Mouse (Mus musculus): ENCODE measurements around the gene Mvb12b.

Gene Mvb12b

GRCm38 (mm10) chr2:33774884-33775283 is 112.9 kb downstream of the Mvb12b start:
- no peak for DNase-seq

GRCm38 (mm10) chr2:33774106-33774505 is 113.6 kb downstream of the Mvb12b start:
- DNase-seq = no peak

GRCm38 (mm10) chr2:33772439-33772838 is 115.3 kb downstream of the Mvb12b start:
- no peak for DNase-seq

- no peak for DNase-seq
Observed at GRCm38 (mm10) chr2:33771388-33771787, 116.4 kb downstream of the Mvb12b start.

GRCm38 (mm10) chr2:33770526-33771130 is 117.1 kb downstream of the Mvb12b start:
- DNase-seq = no peak

GRCm38 (mm10) chr2:33764476-33764875 is 123.3 kb downstream of the Mvb12b start:
- no peak for DNase-seq

GRCm38 (mm10) chr2:33762210-33762609 is 125.5 kb downstream of the Mvb12b start:
- no peak for DNase-seq

GRCm38 (mm10) chr2:33760571-33760991 is 127.2 kb downstream of the Mvb12b start:
- DNase-seq = no peak

- DNase-seq = no peak
Observed at GRCm38 (mm10) chr2:33759447-33759846, 128.3 kb downstream of the Mvb12b start.

- DNase-seq = peak; percentile 97
Observed at GRCm38 (mm10) chr2:33755633-33756020, 132.1 kb downstream of the Mvb12b start.

GRCm38 (mm10) chr2:33754980-33755632 is 132.6 kb downstream of the Mvb12b start:
- DNase-seq = peak; percentile 97

GRCm38 (mm10) chr2:33754317-33754633 is 133.5 kb downstream of the Mvb12b start:
- DNase-seq = no peak

GRCm38 (mm10) chr2:33753630-33754316 is 134.0 kb downstream of the Mvb12b start:
- DNase-seq = peak; percentile 99

GRCm38 (mm10) chr2:33750611-33751010 is 137.1 kb downstream of the Mvb12b start:
- DNase-seq = no peak

- DNase-seq = peak; percentile 95
Observed at GRCm38 (mm10) chr2:33746471-33746870, 141.3 kb downstream of the Mvb12b start.

- DNase-seq = no peak
Observed at GRCm38 (mm10) chr2:33745724-33746123, 142.0 kb downstream of the Mvb12b start.

- no peak for DNase-seq
Observed at GRCm38 (mm10) chr2:33737128-33737527, 150.6 kb downstream of the Mvb12b start.

- DNase-seq = no peak
Observed at GRCm38 (mm10) chr2:33736722-33737121, 151.0 kb downstream of the Mvb12b start.

- DNase-seq = no peak
Observed at GRCm38 (mm10) chr2:33734781-33735485, 152.8 kb downstream of the Mvb12b start.

- no peak for DNase-seq
Observed at GRCm38 (mm10) chr2:33729701-33730100, 158.0 kb downstream of the Mvb12b start.

GRCm38 (mm10) chr2:33727199-33727598 is 160.5 kb downstream of the Mvb12b start:
- no peak for DNase-seq

- no peak for DNase-seq
Observed at GRCm38 (mm10) chr2:33720380-33720898, 167.3 kb downstream of the Mvb12b start.

GRCm38 (mm10) chr2:33719339-33720066 is 168.2 kb downstream of the Mvb12b start:
- DNase-seq = no peak
